Mouse (Mus musculus) adrenal gland (tissue): ENCODE data around the gene Pknox2.

ENCODE experiments used
- intact Hi-C: fragments of 180-260 bp; cut with DNase I; formaldehyde crosslinking; loops from one replicate; pipeline ENCODE4 v1.15.1; 2025

Gene Pknox2

GRCm38 (mm10) chr9:37104249-37104648, 43.0 kb downstream of the Pknox2 start:
- intact Hi-C loops, result no loop called here

GRCm38 (mm10) chr9:37103778-37104177, 43.4 kb downstream of the Pknox2 start:
- intact Hi-C loops, result no loop called here

GRCm38 (mm10) chr9:37101059-37101940, 45.9 kb downstream of the Pknox2 start:
- intact Hi-C loops, result no loop called here

- intact Hi-C loops, result loop anchor here (5.0 kb wide), 1 partner anchor 52 kb away; no protein-coding TSS in a partner anchor
Observed at GRCm38 (mm10) chr9:37099595-37099994, 47.6 kb downstream of the Pknox2 start.

- intact Hi-C loops, result loop anchor here (5.0 kb wide), 1 partner anchor 51 kb away; no protein-coding TSS in a partner anchor
Observed at GRCm38 (mm10) chr9:37098600-37098999, 48.6 kb downstream of the Pknox2 start.

GRCm38 (mm10) chr9:37094230-37094990, 52.8 kb downstream of the Pknox2 start:
- intact Hi-C loops, result no loop called here

GRCm38 (mm10) chr9:37093086-37093485, 54.1 kb downstream of the Pknox2 start:
- intact Hi-C loops, result no loop called here

- intact Hi-C loops, result no loop called here
Observed at GRCm38 (mm10) chr9:37089894-37090652, 57.1 kb downstream of the Pknox2 start.

GRCm38 (mm10) chr9:37085370-37085769, 61.8 kb downstream of the Pknox2 start:
- intact Hi-C loops, result no loop called here

- intact Hi-C loops, result no loop called here
Observed at GRCm38 (mm10) chr9:37082246-37082645, 65.0 kb downstream of the Pknox2 start.

GRCm38 (mm10) chr9:37080309-37080708, 66.9 kb downstream of the Pknox2 start:
- intact Hi-C loops, result no loop called here

- intact Hi-C loops, result no loop called here
Observed at GRCm38 (mm10) chr9:37077063-37077418, 70.2 kb downstream of the Pknox2 start.

GRCm38 (mm10) chr9:37076386-37077062, 70.7 kb downstream of the Pknox2 start:
- intact Hi-C loops, result no loop called here

- intact Hi-C loops, result no loop called here
Observed at GRCm38 (mm10) chr9:37075903-37076302, 71.3 kb downstream of the Pknox2 start.

- intact Hi-C loops, result no loop called here
Observed at GRCm38 (mm10) chr9:37069391-37070312, 77.6 kb downstream of the Pknox2 start.

GRCm38 (mm10) chr9:37067473-37067830, 79.8 kb downstream of the Pknox2 start:
- intact Hi-C loops, result no loop called here

- intact Hi-C loops, result no loop called here
Observed at GRCm38 (mm10) chr9:37066732-37067472, 80.3 kb downstream of the Pknox2 start.

- intact Hi-C loops, result no loop called here
Observed at GRCm38 (mm10) chr9:37061627-37062026, 85.6 kb downstream of the Pknox2 start.

- intact Hi-C loops, result no loop called here
Observed at GRCm38 (mm10) chr9:37054703-37055102, 92.5 kb downstream of the Pknox2 start.
